In the genomic region with DNA sequence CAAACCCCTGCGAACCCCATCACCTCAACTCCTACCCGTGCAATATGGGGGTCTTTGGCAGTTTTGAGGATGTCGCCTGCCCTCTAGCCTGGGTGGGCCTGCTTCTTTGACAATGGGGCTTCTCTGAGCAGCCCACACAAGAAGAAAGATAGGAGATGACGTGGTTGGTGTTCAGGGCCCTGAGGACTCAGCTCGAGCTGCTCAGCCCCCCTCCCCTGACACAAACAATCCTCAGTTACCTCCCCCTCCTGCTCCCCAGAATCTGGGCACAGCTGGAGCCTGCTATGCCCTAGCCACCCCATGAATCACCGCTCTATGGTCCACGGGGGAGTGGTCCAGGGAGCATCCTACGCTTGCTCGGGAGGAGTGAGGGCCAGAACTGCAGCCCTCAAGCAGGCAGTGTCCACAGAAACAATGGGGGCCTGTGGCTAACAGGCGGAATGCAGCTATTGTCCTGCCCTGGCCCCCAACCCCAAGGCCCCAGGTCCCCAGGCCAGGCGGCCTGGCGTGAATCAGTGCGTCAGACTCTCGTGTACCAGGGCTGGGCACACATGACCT, we compare ENCODE assay signal across 19 mouse cellular contexts. TPM values are rescaled to one million over a fixed set of nuclear protein-coding genes. Genes with fewer than 3 reads are reported as not detected.
DNase-seq lines count a peak whose midpoint lies in the region; ATAC-seq lines count a peak whose summit lies in the region.
"Had no signal": no experiment of that assay in that cellular context is flagged by ENCODE, and none has a peak within 500 bp of the region (broad histone marks: within the 10 kb centered on the region; RNA-seq: fewer than 3 reads in every experiment).

No protein-coding gene starts in this region.

- H3K27ac ChIP-seq in hindbrain, embryonic 10.5 days = peak overlapping the region; percentile 81
- H3K27ac ChIP-seq in hindbrain, embryonic 16.5 days (ENCODE audit: low read depth, low read length) = no peak overlapping the region
- H3K27ac ChIP-seq in neural tube, embryonic 12.5 days = peak overlapping the region; percentile 51
- H3K27ac ChIP-seq in midbrain, embryonic 12.5 days (replicated peaks) = peak overlapping the region; percentile 85
- H3K27ac ChIP-seq: heart, embryonic 13.5 days; limb, embryonic 12.5 days; liver, embryonic 14.5 days had no signal

- 17% methylated on average over 14 of the region's 14 CpGs for WGBS in hindbrain, embryonic 10.5 days
- 26% methylated on average over 14 of the region's 14 CpGs for WGBS in hindbrain, embryonic 16.5 days
- 12% methylated on average over 14 of the region's 14 CpGs for WGBS in neural tube, embryonic 12.5 days
- 15% methylated on average over 14 of the region's 14 CpGs for WGBS in midbrain, embryonic 12.5 days

- no peak overlapping the region for H3K4me2 ChIP-seq in hindbrain, embryonic 16.5 days (ENCODE audit: low read length)
- H3K4me2 ChIP-seq in neural tube, embryonic 12.5 days (replicated peaks) = peak overlapping the region; percentile 36
- H3K4me2 ChIP-seq in midbrain, embryonic 12.5 days (replicated peaks) = peak overlapping the region; percentile 47
- H3K4me2 ChIP-seq: heart, embryonic 13.5 days; limb, embryonic 12.5 days had no signal

- peaks cover 65% of the 10 kb centered on the region for H3K4me1 ChIP-seq in hindbrain, embryonic 10.5 days (replicated peaks)
- peaks cover 19% of the 10 kb centered on the region for H3K4me1 ChIP-seq in hindbrain, embryonic 16.5 days (ENCODE audit: control insufficient read depth, insufficient read depth, low read depth, low read length)
- peaks cover 32% of the 10 kb centered on the region for H3K4me1 ChIP-seq in neural tube, embryonic 12.5 days
- H3K4me1 ChIP-seq in midbrain, embryonic 12.5 days = peaks cover 47% of the 10 kb centered on the region

- no peaks in the 10 kb centered on the region for H3K9me3 ChIP-seq in hindbrain, embryonic 10.5 days
- no peaks in the 10 kb centered on the region for H3K9me3 ChIP-seq in hindbrain, embryonic 16.5 days (ENCODE audit: control insufficient read depth, low read length)
- no peaks in the 10 kb centered on the region for H3K9me3 ChIP-seq in neural tube, embryonic 12.5 days
- H3K9me3 ChIP-seq in midbrain, embryonic 12.5 days = no peaks in the 10 kb centered on the region
- H3K9me3 ChIP-seq: heart, embryonic 13.5 days; limb, embryonic 12.5 days had no signal

- DNase-seq in hindbrain, embryonic 10.5 days (ENCODE audit: low spot score) = no peak
- no peak for DNase-seq in neural tube, embryonic 10.5 days (ENCODE audit: extremely low spot score, low spot score)
- DNase-seq in urinary bladder, postnatal 4 days (ENCODE audit: low spot score in 2 of 2) = no peak
- DNase-seq in right cerebral cortex, postnatal 4 days = no peak
- DNase-seq: adrenal gland, adult 8-10 months; cerebellum, postnatal 10 days; heart, postnatal 4 days; kidney, postnatal 14 days had no signal

- H3K27me3 ChIP-seq in hindbrain, embryonic 10.5 days (ENCODE audit: insufficient read depth, poor library complexity, severe bottlenecking) = peaks cover 97% of the 10 kb centered on the region
- peaks cover 35% of the 10 kb centered on the region for H3K27me3 ChIP-seq in hindbrain, embryonic 16.5 days (replicated peaks; ENCODE audit: control insufficient read depth, insufficient read depth, low read length)
- H3K27me3 ChIP-seq in neural tube, embryonic 12.5 days (replicated peaks) = peaks cover 76% of the 10 kb centered on the region
- peaks cover 81% of the 10 kb centered on the region for H3K27me3 ChIP-seq in midbrain, embryonic 12.5 days

- no peak overlapping the region; the same call in 1 of the 2 replicates for H3K9ac ChIP-seq in hindbrain, embryonic 16.5 days (ENCODE audit: low read depth, low read length)
- peak overlapping the region; percentile 36; the same call in 1 of the 2 replicates for H3K9ac ChIP-seq in neural tube, embryonic 12.5 days
- peak overlapping the region; percentile 32; the same call in 1 of the 2 replicates for H3K9ac ChIP-seq in midbrain, embryonic 12.5 days (replicated peaks)
- H3K9ac ChIP-seq: heart, embryonic 13.5 days; limb, embryonic 12.5 days; liver, embryonic 14.5 days had no signal

- no peaks in the 10 kb centered on the region for H3K36me3 ChIP-seq in hindbrain, embryonic 10.5 days
- H3K36me3 ChIP-seq in hindbrain, embryonic 16.5 days (ENCODE audit: control insufficient read depth, insufficient read depth, low read length) = no peaks in the 10 kb centered on the region
- H3K36me3 ChIP-seq in neural tube, embryonic 12.5 days = no peaks in the 10 kb centered on the region
- no peaks in the 10 kb centered on the region for H3K36me3 ChIP-seq in midbrain, embryonic 12.5 days
- H3K36me3 ChIP-seq: heart, embryonic 13.5 days; limb, embryonic 12.5 days had no signal

- peak overlapping the region; percentile 29 for H3K4me3 ChIP-seq in hindbrain, embryonic 10.5 days
- H3K4me3 ChIP-seq in hindbrain, embryonic 16.5 days (ENCODE audit: low read length) = no peak overlapping the region
- no peak overlapping the region for H3K4me3 ChIP-seq in neural tube, embryonic 12.5 days
- peak overlapping the region; percentile 7; the same call in 1 of the 2 replicates for H3K4me3 ChIP-seq in midbrain, embryonic 12.5 days
- H3K4me3 ChIP-seq: heart, embryonic 13.5 days; limb, embryonic 12.5 days had no signal

- ATAC-seq in hindbrain, embryonic 16.5 days = no peak
- ATAC-seq in neural tube, embryonic 12.5 days (ENCODE audit: low FRiP score, low read depth) = peak; percentile 38; the same call in 1 of the 2 replicates
- peak; percentile 28 for ATAC-seq in midbrain, embryonic 12.5 days (ENCODE audit: low FRiP score, low read depth)
- ATAC-seq: CD4-positive, CD25-positive, alpha-beta regulatory T cell, adult 4 months; intestine, postnatal 0 days; lung, postnatal 0 days had no signal

RNA-seq across cellular contexts. Expression of gene Pou3f1, which starts 10.9 kb away (rescaled TPM):
- polyA plus RNA-seq in hindbrain, embryonic 10.5 days (2016; fragmentation: Nextera tagmentation; extraction: Ambion mirVana) = 5.2 and 12.9 TPM in 2 replicates
- 3.0 and 6.7 TPM in 2 replicates for polyA plus RNA-seq in hindbrain, embryonic 16.5 days (2015; fragmentation: Nextera tagmentation; extraction: Ambion mirVana)
- 25.2 and 25.8 TPM in 2 replicates for polyA plus RNA-seq in neural tube, embryonic 12.5 days (2016; fragmentation: Nextera tagmentation; extraction: Ambion mirVana)
- polyA plus RNA-seq in midbrain, embryonic 12.5 days (2016; fragmentation: Nextera tagmentation; extraction: Ambion mirVana) = 26.2 and 30.5 TPM in 2 replicates
- polyA plus RNA-seq: CD4-positive, CD25-positive, alpha-beta regulatory T cell, adult 4 months; intestine, postnatal 0 days had no signal

RNA-seq across cellular contexts. Expression of gene Utp11, which starts 25.8 kb away (rescaled TPM):
- polyA plus RNA-seq in hindbrain, embryonic 10.5 days (2016; fragmentation: Nextera tagmentation; extraction: Ambion mirVana) = 62.8 and 62.9 TPM in 2 replicates
- 37.9 TPM in 2 replicates for polyA plus RNA-seq in hindbrain, embryonic 16.5 days (2015; fragmentation: Nextera tagmentation; extraction: Ambion mirVana)
- polyA plus RNA-seq in neural tube, embryonic 12.5 days (2016; fragmentation: Nextera tagmentation; extraction: Ambion mirVana) = 58.5 and 60.4 TPM in 2 replicates
- polyA plus RNA-seq in midbrain, embryonic 12.5 days (2016; fragmentation: Nextera tagmentation; extraction: Ambion mirVana) = 61.9 and 63.0 TPM in 2 replicates

RNA-seq across cellular contexts. Expression of gene Fhl3, which starts 32.9 kb away (rescaled TPM):
- 4.0 and 5.7 TPM in 2 replicates for polyA plus RNA-seq in hindbrain, embryonic 10.5 days (2016; fragmentation: Nextera tagmentation; extraction: Ambion mirVana)
- 1.5 and 2.1 TPM in 2 replicates for polyA plus RNA-seq in hindbrain, embryonic 16.5 days (2015; fragmentation: Nextera tagmentation; extraction: Ambion mirVana)
- polyA plus RNA-seq in neural tube, embryonic 12.5 days (2016; fragmentation: Nextera tagmentation; extraction: Ambion mirVana) = 1.6 and 3.6 TPM in 2 replicates
- polyA plus RNA-seq in midbrain, embryonic 12.5 days (2016; fragmentation: Nextera tagmentation; extraction: Ambion mirVana) = 2.6 and 4.1 TPM in 2 replicates

RNA-seq across cellular contexts. Expression of gene Sf3a3, which starts 47.0 kb away (rescaled TPM):
- 221 and 243 TPM in 2 replicates for polyA plus RNA-seq in hindbrain, embryonic 10.5 days (2016; fragmentation: Nextera tagmentation; extraction: Ambion mirVana)
- polyA plus RNA-seq in hindbrain, embryonic 16.5 days (2015; fragmentation: Nextera tagmentation; extraction: Ambion mirVana) = 86.1 and 93.2 TPM in 2 replicates
- 157 and 162 TPM in 2 replicates for polyA plus RNA-seq in neural tube, embryonic 12.5 days (2016; fragmentation: Nextera tagmentation; extraction: Ambion mirVana)
- 194 and 195 TPM in 2 replicates for polyA plus RNA-seq in midbrain, embryonic 12.5 days (2016; fragmentation: Nextera tagmentation; extraction: Ambion mirVana)

RNA-seq across cellular contexts. Expression of gene 3100002H09Rik, which starts 57.0 kb away (rescaled TPM):
- 0.25 TPM in 1 of 2 replicates, not detected in the other for polyA plus RNA-seq in hindbrain, embryonic 10.5 days (2016; fragmentation: Nextera tagmentation; extraction: Ambion mirVana)
- 0.36 and 0.49 TPM in 2 replicates for polyA plus RNA-seq in hindbrain, embryonic 16.5 days (2015; fragmentation: Nextera tagmentation; extraction: Ambion mirVana)
- 0.84 and 1.2 TPM in 2 replicates for polyA plus RNA-seq in neural tube, embryonic 12.5 days (2016; fragmentation: Nextera tagmentation; extraction: Ambion mirVana)
- 1.1 and 1.6 TPM in 2 replicates for polyA plus RNA-seq in midbrain, embryonic 12.5 days (2016; fragmentation: Nextera tagmentation; extraction: Ambion mirVana)
- polyA plus RNA-seq: CD4-positive, CD25-positive, alpha-beta regulatory T cell, adult 4 months; gonadal fat pad, adult 2 months; intestine, postnatal 0 days; limb, embryonic 12.5 days; liver, embryonic 14.5 days; lung, postnatal 0 days; urinary bladder, adult 2 months had no signal

Comparison
In these comparisons a context has a peak if more than half of its experiments do, and no peak if none do; other contexts are left out.
1. H3K4me3 ChIP-seq: peak in hindbrain, embryonic 10.5 days (single experiment) and midbrain, embryonic 12.5 days (single experiment); none in hindbrain, embryonic 16.5 days (single experiment) and neural tube, embryonic 12.5 days (single experiment).